Mouse (Mus musculus): ENCODE results near the gene Mark1. TPM values are rescaled to one million over a fixed set of nuclear protein-coding genes. Genes with fewer than 3 reads are reported as not detected.

Gene Mark1
- total and polyA plus RNA-seq, 3 experiments: 0.16 TPM; not detected in 2

DNA sequence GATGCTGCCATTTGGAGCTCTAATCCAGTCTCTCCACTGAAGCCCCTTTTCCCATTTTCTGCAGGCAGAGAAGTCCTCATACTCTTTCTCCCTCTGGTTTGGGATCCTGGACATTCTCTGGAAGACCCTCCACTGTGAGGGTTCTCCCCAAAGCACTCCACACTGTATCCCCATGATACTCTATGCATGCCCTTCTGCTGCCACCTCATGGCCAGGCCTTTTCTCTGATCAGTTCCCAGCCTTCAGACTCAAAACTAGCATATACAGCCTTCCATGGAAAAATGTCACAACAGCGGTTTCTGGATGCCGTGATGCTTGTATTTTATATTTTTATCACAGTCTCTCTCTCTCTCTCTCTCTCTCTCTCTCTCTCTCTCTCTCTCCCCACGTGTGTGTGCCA, 107.4 kb downstream of the Mark1 start:
- ATAC-seq (ENCODE audit: extremely low read depth, insufficient number of reproducible peaks, low FRiP score, poor library complexity, severe bottlenecking) (no peak), DNase-seq (ENCODE audit: low spot score) (no peak)
- Histone ChIP-seq H3K4me3 (ENCODE audit: low read depth, low read length) (no peak overlapping the region), H3K9me3 (replicated peaks) (no peaks in the 10 kb centered on the region), H3K4me1 (ENCODE audit: insufficient read depth, low read depth, low read length) (no peaks in the 10 kb centered on the region), H3K27me3 (ENCODE audit: insufficient read depth, low read length) (no peaks in the 10 kb centered on the region), H3K36me3 (replicated peaks) (no peaks in the 10 kb centered on the region)
- TF ChIP-seq GATA1 (IDR thresholded peaks at IDR 0.05; ENCODE audit: borderline replicate concordance, low read length) (no peak), TAL1 (conservative IDR thresholded peaks at IDR 0.05; ENCODE audit: low read depth, low read length) (no peak), GATA2 (IDR thresholded peaks at IDR 0.05; ENCODE audit: borderline replicate concordance, low read depth, low read length) (no peak), CTCF (IDR thresholded peaks at IDR 0.05; ENCODE audit: low read depth, low read length) (no peak), POLR2AphosphoS5 (IDR thresholded peaks at IDR 0.05; ENCODE audit: insufficient replicate concordance, low read depth, low read length) (no peak)

DNA sequence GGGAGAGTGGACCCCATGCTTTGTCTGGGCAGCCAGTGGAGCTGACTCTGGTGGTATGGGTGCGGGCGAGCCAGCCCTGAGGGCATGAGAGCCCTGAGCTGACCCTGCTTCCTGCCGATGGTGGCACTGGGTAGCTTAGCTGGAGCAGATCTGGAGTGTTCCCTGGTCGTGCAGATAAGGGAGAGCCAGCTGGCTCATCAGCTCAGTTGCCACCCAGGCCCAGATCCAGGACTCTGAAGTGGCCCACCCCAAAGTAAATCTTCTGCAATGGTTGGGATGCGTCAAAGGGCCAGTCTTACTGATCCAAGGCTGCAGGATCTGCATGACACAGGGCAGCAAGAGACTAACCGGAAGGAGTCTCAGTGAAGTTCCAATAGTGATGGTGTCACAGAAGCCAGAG, 109.9 kb downstream of the Mark1 start:
- no peaks in the 10 kb centered on the region for H3K9me3 ChIP-seq (replicated peaks)
- no peaks in the 10 kb centered on the region for H3K27me3 ChIP-seq (ENCODE audit: insufficient read depth, low read length)
- no peak for DNase-seq (ENCODE audit: low spot score)
- ATAC-seq (ENCODE audit: extremely low read depth, insufficient number of reproducible peaks, low FRiP score, poor library complexity, severe bottlenecking): no peak
- H3K4me1 ChIP-seq (ENCODE audit: insufficient read depth, low read depth, low read length): no peaks in the 10 kb centered on the region
- no peaks in the 10 kb centered on the region for H3K36me3 ChIP-seq (replicated peaks)
- H3K4me3 ChIP-seq (ENCODE audit: low read depth, low read length): no peak overlapping the region
- no peak for TF ChIP-seq GATA2 (IDR thresholded peaks at IDR 0.05; ENCODE audit: borderline replicate concordance, low read depth, low read length)
- TF ChIP-seq CTCF (IDR thresholded peaks at IDR 0.05; ENCODE audit: low read depth, low read length): no peak
- no peak for TF ChIP-seq POLR2AphosphoS5 (IDR thresholded peaks at IDR 0.05; ENCODE audit: insufficient replicate concordance, low read depth, low read length)
- TF ChIP-seq GATA1 (IDR thresholded peaks at IDR 0.05; ENCODE audit: borderline replicate concordance, low read length): no peak
- TF ChIP-seq TAL1 (conservative IDR thresholded peaks at IDR 0.05; ENCODE audit: low read depth, low read length): no peak

DNA sequence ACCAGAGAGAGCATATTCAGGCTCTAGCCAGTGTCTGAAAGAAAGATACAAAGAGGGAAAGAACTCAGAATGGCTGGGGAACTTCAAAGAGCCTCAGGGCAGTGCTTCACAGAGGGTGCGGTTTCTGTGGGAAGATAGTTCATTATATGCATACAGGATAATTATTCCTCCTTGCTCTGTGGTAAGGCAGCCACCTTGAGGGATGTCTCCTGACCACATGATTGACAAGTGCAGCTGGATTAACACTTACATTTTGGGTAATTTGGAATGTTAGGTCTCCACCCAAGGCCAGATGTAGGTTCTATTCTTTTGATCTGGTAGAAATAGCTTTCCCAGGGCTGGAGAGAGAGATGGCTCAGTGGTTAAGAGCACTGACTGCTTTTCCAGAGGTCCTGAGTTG, 113.2 kb downstream of the Mark1 start:
- Histone ChIP-seq H3K4me1 (ENCODE audit: insufficient read depth, low read depth, low read length) (no peaks in the 10 kb centered on the region), H3K9me3 (replicated peaks) (no peaks in the 10 kb centered on the region; the same call in 1 of the 2 replicates), H3K4me3 (ENCODE audit: low read depth, low read length) (no peak overlapping the region), H3K36me3 (replicated peaks) (no peaks in the 10 kb centered on the region), H3K27me3 (ENCODE audit: insufficient read depth, low read length) (no peaks in the 10 kb centered on the region)
- TF ChIP-seq GATA1 (IDR thresholded peaks at IDR 0.05; ENCODE audit: borderline replicate concordance, low read length) (no peak), POLR2AphosphoS5 (IDR thresholded peaks at IDR 0.05; ENCODE audit: insufficient replicate concordance, low read depth, low read length) (no peak), CTCF (IDR thresholded peaks at IDR 0.05; ENCODE audit: low read depth, low read length) (no peak), GATA2 (IDR thresholded peaks at IDR 0.05; ENCODE audit: borderline replicate concordance, low read depth, low read length) (no peak), TAL1 (conservative IDR thresholded peaks at IDR 0.05; ENCODE audit: low read depth, low read length) (no peak)
- no peak for DNase-seq (ENCODE audit: low spot score)
- no peak for ATAC-seq (ENCODE audit: extremely low read depth, insufficient number of reproducible peaks, low FRiP score, poor library complexity, severe bottlenecking)

DNA sequence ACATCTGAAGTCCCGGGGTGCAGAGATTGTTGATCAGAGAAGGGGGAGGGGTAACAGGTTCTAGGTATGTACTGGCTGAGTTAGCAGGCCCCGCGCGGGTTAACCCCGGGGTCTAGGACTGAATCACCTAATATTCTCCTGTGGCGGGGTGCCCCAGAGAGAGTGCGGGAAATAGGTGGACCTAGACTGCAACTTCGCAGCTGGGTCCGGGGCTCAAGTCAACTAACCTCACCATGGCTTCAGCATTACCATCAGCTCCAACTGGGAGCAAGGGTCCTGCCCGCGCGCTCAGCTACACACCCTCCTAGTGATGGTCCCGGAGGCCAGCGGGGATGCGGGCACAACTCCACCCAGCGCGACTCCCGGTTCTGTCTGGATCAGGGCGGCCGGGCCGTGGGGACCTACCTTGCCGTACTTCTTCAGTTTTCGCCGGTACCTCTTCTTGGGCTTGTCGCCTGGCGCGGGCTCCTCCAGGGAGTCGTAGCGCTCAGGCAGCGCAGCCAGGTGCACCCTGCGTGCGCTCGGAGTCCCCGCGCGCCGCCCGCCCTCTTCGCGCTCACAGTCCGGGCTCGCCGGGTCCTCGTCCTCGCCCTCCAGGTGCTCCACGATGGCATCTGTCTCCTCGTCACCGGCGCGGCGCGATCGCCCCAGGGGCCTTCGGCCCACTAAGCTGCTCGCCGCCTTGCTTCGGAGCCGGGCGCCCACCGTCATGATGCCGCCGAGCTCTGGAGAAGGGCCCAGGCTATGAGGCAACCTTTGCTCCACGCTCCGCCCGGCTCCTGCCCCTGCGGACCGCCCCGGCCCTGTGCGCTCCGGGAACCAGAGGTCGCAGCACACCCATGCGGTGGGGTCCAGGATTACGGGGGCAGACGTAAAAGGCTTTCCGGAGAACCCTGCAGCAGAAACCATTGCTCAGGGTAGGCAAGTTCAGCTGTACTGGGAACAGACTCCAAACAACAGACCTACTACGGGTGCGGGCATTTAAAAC, 116.8 kb downstream of the Mark1 start, which contains the start of gene C130074G19Rik:
Gene C130074G19Rik (minus strand): TSS at position 938 of the 988 bp plus-strand sequence.
- no peak for TF ChIP-seq CTCF (IDR thresholded peaks at IDR 0.05; ENCODE audit: low read depth, low read length)
- no peak for TF ChIP-seq GATA2 (IDR thresholded peaks at IDR 0.05; ENCODE audit: borderline replicate concordance, low read depth, low read length)
- TF ChIP-seq POLR2AphosphoS5 (IDR thresholded peaks at IDR 0.05; ENCODE audit: insufficient replicate concordance, low read depth, low read length): no peak
- TF ChIP-seq TAL1 (conservative IDR thresholded peaks at IDR 0.05; ENCODE audit: low read depth, low read length): no peak
- TF ChIP-seq GATA1 (IDR thresholded peaks at IDR 0.05; ENCODE audit: borderline replicate concordance, low read length): no peak
- no peak within 1 kb of the TSS for H3K4me3 ChIP-seq (ENCODE audit: low read depth, low read length)
- DNase-seq (ENCODE audit: low spot score) (no peak), ATAC-seq (ENCODE audit: extremely low read depth, insufficient number of reproducible peaks, low FRiP score, poor library complexity, severe bottlenecking) (no peak)
- H3K36me3 ChIP-seq (replicated peaks): no peaks in the 10 kb centered on the region
- no peaks in the 10 kb centered on the region for H3K27me3 ChIP-seq (ENCODE audit: insufficient read depth, low read length)
- H3K9me3 ChIP-seq (replicated peaks): no peaks in the 10 kb centered on the region; the same call in 1 of the 2 replicates
- no peaks in the 10 kb centered on the region for H3K4me1 ChIP-seq (ENCODE audit: insufficient read depth, low read depth, low read length)

DNA sequence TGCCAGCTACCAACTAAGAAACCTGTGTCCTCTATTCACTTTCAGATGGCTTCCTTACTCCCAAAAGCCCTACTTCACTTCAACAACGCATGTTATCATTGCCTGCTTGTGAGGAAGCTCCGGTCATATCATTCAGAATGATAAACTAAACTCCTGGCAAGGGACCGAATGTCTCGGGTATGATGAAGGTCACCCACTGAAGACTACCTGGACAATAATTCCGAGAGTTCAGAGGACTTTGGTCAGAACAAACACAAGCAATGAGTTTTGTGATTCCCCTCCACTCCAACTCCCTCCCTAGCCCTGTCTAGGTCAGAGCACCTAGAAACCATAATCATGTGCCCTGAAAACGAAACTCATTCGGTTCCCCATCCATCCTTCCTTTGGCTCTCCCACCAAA, 117.5 kb downstream of the Mark1 start:
- Histone ChIP-seq H3K4me3 (ENCODE audit: low read depth, low read length) (no peak overlapping the region), H3K36me3 (replicated peaks) (no peaks in the 10 kb centered on the region), H3K9me3 (replicated peaks) (no peaks in the 10 kb centered on the region; the same call in 1 of the 2 replicates), H3K27me3 (ENCODE audit: insufficient read depth, low read length) (no peaks in the 10 kb centered on the region), H3K4me1 (ENCODE audit: insufficient read depth, low read depth, low read length) (no peaks in the 10 kb centered on the region)
- ATAC-seq (ENCODE audit: extremely low read depth, insufficient number of reproducible peaks, low FRiP score, poor library complexity, severe bottlenecking) (no peak), DNase-seq (ENCODE audit: low spot score) (no peak)
- TF ChIP-seq GATA1 (IDR thresholded peaks at IDR 0.05; ENCODE audit: borderline replicate concordance, low read length): no peak
- TF ChIP-seq CTCF (IDR thresholded peaks at IDR 0.05; ENCODE audit: low read depth, low read length): no peak
- TF ChIP-seq GATA2 (IDR thresholded peaks at IDR 0.05; ENCODE audit: borderline replicate concordance, low read depth, low read length): no peak
- no peak for TF ChIP-seq TAL1 (conservative IDR thresholded peaks at IDR 0.05; ENCODE audit: low read depth, low read length)
- TF ChIP-seq POLR2AphosphoS5 (IDR thresholded peaks at IDR 0.05; ENCODE audit: insufficient replicate concordance, low read depth, low read length): no peak

DNA sequence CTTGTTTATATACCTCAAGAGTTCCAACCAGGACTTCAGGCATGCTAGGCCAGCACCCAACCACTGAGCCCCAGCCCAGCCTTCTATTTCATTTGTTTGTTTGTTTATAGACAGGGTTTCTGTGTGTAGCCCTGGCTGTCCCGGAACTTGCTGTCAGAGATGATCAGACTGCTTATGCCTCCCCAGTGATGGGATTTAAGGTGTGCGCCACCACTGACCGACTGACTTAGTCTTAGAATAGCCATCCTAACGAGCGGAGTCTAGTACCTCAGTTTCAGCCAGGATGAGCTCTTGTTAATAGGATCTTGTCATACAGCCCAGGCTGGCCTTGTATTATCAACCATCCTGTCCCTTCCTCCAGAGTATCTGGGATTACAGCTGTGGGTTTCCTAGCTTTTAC, 118.2 kb downstream of the Mark1 start:
- Histone ChIP-seq H3K4me3 (ENCODE audit: low read depth, low read length) (no peak overlapping the region), H3K27me3 (ENCODE audit: insufficient read depth, low read length) (no peaks in the 10 kb centered on the region), H3K4me1 (ENCODE audit: insufficient read depth, low read depth, low read length) (no peaks in the 10 kb centered on the region), H3K36me3 (replicated peaks) (no peaks in the 10 kb centered on the region), H3K9me3 (replicated peaks) (no peaks in the 10 kb centered on the region; the same call in 1 of the 2 replicates)
- no peak for TF ChIP-seq POLR2AphosphoS5 (IDR thresholded peaks at IDR 0.05; ENCODE audit: insufficient replicate concordance, low read depth, low read length)
- TF ChIP-seq CTCF (IDR thresholded peaks at IDR 0.05; ENCODE audit: low read depth, low read length): no peak
- TF ChIP-seq TAL1 (conservative IDR thresholded peaks at IDR 0.05; ENCODE audit: low read depth, low read length): no peak
- no peak for TF ChIP-seq GATA1 (IDR thresholded peaks at IDR 0.05; ENCODE audit: borderline replicate concordance, low read length)
- TF ChIP-seq GATA2 (IDR thresholded peaks at IDR 0.05; ENCODE audit: borderline replicate concordance, low read depth, low read length): no peak
- ATAC-seq (ENCODE audit: extremely low read depth, insufficient number of reproducible peaks, low FRiP score, poor library complexity, severe bottlenecking): no peak
- DNase-seq (ENCODE audit: low spot score): no peak

Measured in G1E (cell line).